Mouse (Mus musculus): ENCODE results near the gene Rapgef4.

DNA sequence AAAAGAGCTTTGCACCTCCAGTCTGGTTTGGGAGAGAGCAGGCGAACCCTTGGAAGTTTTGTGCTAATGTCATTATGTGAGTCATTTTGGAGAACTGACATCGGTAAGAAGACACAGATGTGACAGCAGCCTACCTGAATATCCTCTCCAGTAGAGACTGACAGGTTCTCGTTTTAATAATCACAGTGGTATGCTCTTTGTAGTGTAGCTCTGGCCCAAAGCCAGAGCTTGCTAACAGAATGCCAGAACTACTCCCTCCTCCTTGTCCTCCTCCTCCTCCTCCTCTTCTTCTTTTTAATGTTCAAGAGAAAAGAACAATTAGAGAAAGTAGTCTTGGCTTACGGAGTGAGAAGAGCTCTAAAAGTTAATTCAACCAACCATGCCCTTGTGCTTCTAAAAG lies 272.8 kb downstream of the Rapgef4 start:
- TF ChIP-seq CTCF (IDR thresholded peaks at IDR 0.05; ENCODE audit: control insufficient read depth, insufficient read depth, insufficient replicate concordance, low read depth, low read length) (no peak), POLR2A (IDR thresholded peaks at IDR 0.05; ENCODE audit: control insufficient read depth, low read depth, low read length) (no peak)
